Mouse (Mus musculus): ENCODE measurements around the gene Clca4a. TPM values are rescaled to one million over a fixed set of nuclear protein-coding genes. Genes with fewer than 3 reads are reported as not detected.

Gene Clca4a
- polyA plus RNA-seq, 1 experiment from 2014 or later = not detected

- DNase-seq (ENCODE audit: low spot score) = no peak
- no peak for ATAC-seq (replicated peaks; ENCODE audit: low FRiP score, low TSS enrichment, low read depth)
- no peaks in the 10 kb centered on the region for H3K4me1 ChIP-seq (replicated peaks; ENCODE audit: control insufficient read depth, insufficient read depth, low read length)
- H3K9ac ChIP-seq (ENCODE audit: low read length) = no peak overlapping the region
- H3K9me3 ChIP-seq (ENCODE audit: control insufficient read depth, low read length) = no peaks in the 10 kb centered on the region
- H3K27me3 ChIP-seq (replicated peaks; ENCODE audit: control insufficient read depth, insufficient read depth, low read length) = no peaks in the 10 kb centered on the region
- H3K4me3 ChIP-seq (ENCODE audit: low read depth, low read length) = no peak overlapping the region
- 87% methylated on average over 2 of the region's 2 CpGs for WGBS
- no peak overlapping the region for H3K27ac ChIP-seq (ENCODE audit: low read depth)
- H3K36me3 ChIP-seq (ENCODE audit: control insufficient read depth, insufficient read depth, low read length) = no peaks in the 10 kb centered on the region
- H3K4me2 ChIP-seq (ENCODE audit: low read length) = no peak overlapping the region
Measured at GRCm38 (mm10) chr3:144914014-144914413, 60.8 kb downstream of the Clca4a start.

Other genes with a start within 250 kb of the Clca4a start
- 4.9 and 5.9 TPM in 2 replicates for gene Clca3a1, start 214.1 kb downstream of the Clca4a start, polyA plus RNA-seq (2014; fragmentation: Nextera tagmentation; extraction: Ambion mirVana)
- gene Clca3a2, start 155.6 kb downstream of the Clca4a start, polyA plus RNA-seq (2014; fragmentation: Nextera tagmentation; extraction: Ambion mirVana) = 0.20 and 0.54 TPM in 2 replicates
- gene Clca3b, start 125.7 kb downstream of the Clca4a start, polyA plus RNA-seq (2014; fragmentation: Nextera tagmentation; extraction: Ambion mirVana) = 4.9 and 5.4 TPM in 2 replicates
- 0.17 and 0.23 TPM in 2 replicates for gene Clca4b, start 42.5 kb downstream of the Clca4a start, polyA plus RNA-seq (2014; fragmentation: Nextera tagmentation; extraction: Ambion mirVana)
- 1.9 and 3.5 TPM in 2 replicates for gene Clca1, start 57.7 kb upstream of the Clca4a start, polyA plus RNA-seq (2014; fragmentation: Nextera tagmentation; extraction: Ambion mirVana)
- 0.17 and 0.46 TPM in 2 replicates for gene Clca2, start 124.4 kb upstream of the Clca4a start, polyA plus RNA-seq (2014; fragmentation: Nextera tagmentation; extraction: Ambion mirVana)
- 14.8 and 18.7 TPM in 2 replicates for gene Odf2l, start 143.5 kb upstream of the Clca4a start, polyA plus RNA-seq (2014; fragmentation: Nextera tagmentation; extraction: Ambion mirVana)